Mouse (Mus musculus) frontal cortex, postnatal 36 days (tissue): ENCODE measurements at regions not wholly inside any gene's neighbourhood (a gene's known extent, or its start where the extent isn't known, plus 50 kb on each side); places are given as distances from the start of the nearest gene placed in this dataset.

ENCODE experiments used
- DNase-seq, 2 experiments: peaks; one replicate each; pipeline ENCODE4 v3.0.0; 2022; ENCODE audit warnings: low spot score in 2 of 2

- no peak for DNase-seq
Measured at GRCm38 (mm10) chr6:120614526-120614925, 51.6 kb upstream of the Cecr2 start.

GRCm38 (mm10) chr6:120612346-120612745, 53.8 kb upstream of the Cecr2 start:
- no peak for DNase-seq

GRCm38 (mm10) chr6:120609858-120610257, 56.3 kb upstream of the Cecr2 start:
- DNase-seq: no peak

- no peak for DNase-seq
Measured at GRCm38 (mm10) chr6:120605471-120605870, 60.7 kb upstream of the Cecr2 start.

- no peak for DNase-seq
Measured at GRCm38 (mm10) chr6:120604020-120604958, 61.9 kb upstream of the Cecr2 start.

GRCm38 (mm10) chr6:120603454-120603853, 62.7 kb upstream of the Cecr2 start:
- no peak for DNase-seq

- DNase-seq: no peak
Measured at GRCm38 (mm10) chr6:120600376-120600775, 65.8 kb upstream of the Cecr2 start.

GRCm38 (mm10) chr6:120598471-120598870, 67.4 kb upstream of the Hdhd5 start:
- no peak for DNase-seq

- no peak for DNase-seq
Measured at GRCm38 (mm10) chr6:120597887-120598286, 66.8 kb upstream of the Hdhd5 start.

GRCm38 (mm10) chr6:120596717-120597116, 65.6 kb upstream of the Hdhd5 start:
- DNase-seq: no peak

- DNase-seq: no peak
Measured at GRCm38 (mm10) chr6:120594463-120594862, 63.3 kb upstream of the Hdhd5 start.

GRCm38 (mm10) chr6:120592705-120593104, 61.6 kb upstream of the Hdhd5 start:
- DNase-seq: no peak

GRCm38 (mm10) chr6:120592031-120592681, 61.0 kb upstream of the Hdhd5 start:
- peak in 1 of 2 experiments; percentile 5 for DNase-seq

- DNase-seq: no peak
Measured at GRCm38 (mm10) chr6:120590191-120590590, 59.1 kb upstream of the Hdhd5 start.

GRCm38 (mm10) chr6:120588701-120589659, 57.9 kb upstream of the Hdhd5 start:
- no peak for DNase-seq

GRCm38 (mm10) chr6:120585941-120586280, 54.8 kb upstream of the Hdhd5 start:
- DNase-seq: no peak

GRCm38 (mm10) chr6:120585118-120585940, 54.2 kb upstream of the Hdhd5 start:
- no peak for DNase-seq

GRCm38 (mm10) chr6:120581748-120582147, 50.6 kb upstream of the Hdhd5 start:
- DNase-seq: no peak
